Mouse (Mus musculus): ENCODE data around the gene Ggt1. TPM values are rescaled to one million over a fixed set of nuclear protein-coding genes. Genes with fewer than 3 reads are reported as not detected.

Gene Ggt1
- polyA plus RNA-seq, 1 experiment: 0.06 TPM

DNA sequence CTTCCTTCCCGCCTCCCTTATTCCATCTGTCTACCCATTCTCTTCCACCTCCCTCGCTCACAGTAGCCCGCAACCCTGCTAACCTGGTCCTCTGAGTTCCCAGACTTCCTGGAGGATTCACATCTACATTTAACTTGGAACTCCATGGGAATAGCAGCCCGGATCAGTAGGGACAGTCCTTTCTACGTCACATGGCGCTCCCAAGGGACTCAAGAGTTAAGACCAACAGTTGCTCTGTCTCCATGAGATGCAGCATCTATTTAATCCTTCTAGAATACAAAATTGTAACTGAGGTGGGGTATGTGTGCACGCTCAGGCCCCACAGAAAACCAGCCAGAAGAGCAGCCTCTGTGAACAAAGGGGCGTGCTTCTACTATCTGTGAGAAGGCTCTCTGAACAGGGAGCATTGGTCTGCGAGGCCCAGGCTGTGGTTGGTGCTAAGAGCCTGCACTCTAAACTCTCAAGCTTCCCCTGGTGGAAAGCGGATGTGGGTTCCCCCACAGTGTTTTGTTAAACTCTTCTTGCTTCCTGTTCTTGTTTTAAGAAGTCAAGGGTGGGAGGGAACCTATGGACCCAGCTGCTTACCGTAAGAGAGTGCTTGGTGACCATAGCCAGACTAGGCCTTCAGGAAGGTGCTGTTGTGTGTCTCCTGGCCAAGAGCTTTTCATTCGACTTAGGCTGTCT, 29.9 kb downstream of the Ggt1 start:
- Histone ChIP-seq H3K4me3 (no peak overlapping the region), H3K27me3 (ENCODE audit: control insufficient read depth, insufficient read depth, insufficient read length) (no peaks in the 10 kb centered on the region), H3K36me3 (ENCODE audit: control insufficient read depth, insufficient read depth) (no peaks in the 10 kb centered on the region), H3K4me2 (ENCODE audit: low read depth) (no peak overlapping the region), H3K79me2 (ENCODE audit: control insufficient read depth, insufficient read depth) (no peaks in the 10 kb centered on the region), H3ac (ENCODE audit: control insufficient read depth, insufficient read length) (no peak overlapping the region)
- TF ChIP-seq TCF3 (IDR thresholded peaks at IDR 0.05; ENCODE audit: insufficient read length, low read depth) (no peak), CEBPB (IDR thresholded peaks at IDR 0.05; ENCODE audit: insufficient read depth, poor library complexity, severe bottlenecking) (no peak), POLR2A (IDR thresholded peaks at IDR 0.05; ENCODE audit: insufficient read length, low read depth) (no peak), MAX (IDR thresholded peaks at IDR 0.05; ENCODE audit: low read depth) (no peak), REST (IDR thresholded peaks at IDR 0.05; ENCODE audit: insufficient read depth, insufficient read length) (no peak), USF1 (IDR thresholded peaks at IDR 0.05; ENCODE audit: low read depth) (no peak), E2F4 (IDR thresholded peaks at IDR 0.05; ENCODE audit: insufficient read depth) (no peak), POLR2AphosphoS2 (IDR thresholded peaks at IDR 0.05; ENCODE audit: insufficient read length, low read depth) (no peak), TCF12 (IDR thresholded peaks at IDR 0.05; ENCODE audit: insufficient read depth, poor library complexity, severe bottlenecking) (no peak)

DNA sequence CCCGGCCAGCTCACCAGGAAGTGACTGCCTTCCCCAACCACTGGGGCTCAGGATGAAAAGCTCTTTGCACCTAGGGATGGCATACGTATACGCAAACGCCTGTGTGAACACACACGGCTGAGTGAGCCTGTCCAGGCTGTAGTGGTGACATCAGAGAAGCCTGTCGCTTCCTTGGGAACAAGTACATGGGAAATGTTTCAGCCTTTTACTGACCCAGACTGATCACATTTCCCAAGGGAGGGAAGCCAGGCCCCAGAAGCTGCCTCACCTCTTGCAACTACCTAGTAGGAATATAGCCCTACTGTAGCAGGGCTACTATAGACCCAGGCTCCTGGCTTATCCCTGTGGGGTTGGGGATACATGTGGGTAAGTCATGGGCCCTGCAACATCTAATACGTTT, 31.2 kb downstream of the Ggt1 start:
- Histone ChIP-seq H3K36me3 (ENCODE audit: control insufficient read depth, insufficient read depth) (no peaks in the 10 kb centered on the region), H3K79me2 (ENCODE audit: control insufficient read depth, insufficient read depth) (no peaks in the 10 kb centered on the region), H3ac (ENCODE audit: control insufficient read depth, insufficient read length) (no peak overlapping the region), H3K27me3 (ENCODE audit: control insufficient read depth, insufficient read depth, insufficient read length) (no peaks in the 10 kb centered on the region), H3K4me2 (ENCODE audit: low read depth) (no peak overlapping the region), H3K4me3 (no peak overlapping the region)
- TF ChIP-seq MAX (IDR thresholded peaks at IDR 0.05; ENCODE audit: low read depth): no peak
- no peak for TF ChIP-seq CEBPB (IDR thresholded peaks at IDR 0.05; ENCODE audit: insufficient read depth, poor library complexity, severe bottlenecking)
- no peak for TF ChIP-seq TCF12 (IDR thresholded peaks at IDR 0.05; ENCODE audit: insufficient read depth, poor library complexity, severe bottlenecking)
- no peak for TF ChIP-seq REST (IDR thresholded peaks at IDR 0.05; ENCODE audit: insufficient read depth, insufficient read length)
- TF ChIP-seq E2F4 (IDR thresholded peaks at IDR 0.05; ENCODE audit: insufficient read depth): no peak
- no peak for TF ChIP-seq POLR2AphosphoS2 (IDR thresholded peaks at IDR 0.05; ENCODE audit: insufficient read length, low read depth)

DNA sequence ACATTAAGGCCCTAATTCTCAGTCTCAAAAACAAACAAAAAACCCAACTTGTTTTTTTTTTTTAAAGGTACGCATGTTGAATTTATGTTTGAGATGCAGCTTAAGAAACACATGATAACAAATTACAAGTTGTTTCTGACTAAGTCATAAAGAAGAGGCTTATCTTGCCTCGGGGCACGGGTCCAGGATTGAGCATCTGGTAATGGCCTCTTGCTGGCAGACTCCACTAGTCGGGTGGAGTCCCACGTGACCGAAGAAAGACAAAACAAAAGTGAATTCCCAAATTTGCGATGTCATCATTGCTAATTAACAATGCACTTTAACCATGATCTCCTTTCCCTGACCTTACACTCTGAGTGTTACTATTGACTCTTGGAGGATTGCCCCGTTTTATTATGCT, 34.6 kb downstream of the Ggt1 start:
- H3K36me3 ChIP-seq (ENCODE audit: control insufficient read depth, insufficient read depth): no peaks in the 10 kb centered on the region
- H3K27me3 ChIP-seq (ENCODE audit: control insufficient read depth, insufficient read depth, insufficient read length): no peaks in the 10 kb centered on the region
- H3K4me3 ChIP-seq: no peak overlapping the region
- no peak overlapping the region for H3ac ChIP-seq (ENCODE audit: control insufficient read depth, insufficient read length)
- no peak overlapping the region for H3K4me2 ChIP-seq (ENCODE audit: low read depth)
- TF ChIP-seq REST (IDR thresholded peaks at IDR 0.05; ENCODE audit: insufficient read depth, insufficient read length) (no peak), USF1 (IDR thresholded peaks at IDR 0.05; ENCODE audit: low read depth) (peak; percentile 54), E2F4 (IDR thresholded peaks at IDR 0.05; ENCODE audit: insufficient read depth) (no peak), MYOD1 (IDR thresholded peaks at IDR 0.05; ENCODE audit: control insufficient read depth in 1 of 3, insufficient read length in 2 of 3, low read depth in 2 of 3) (no peak)
- no peaks in the 10 kb centered on the region for H3K79me2 ChIP-seq (ENCODE audit: control insufficient read depth, insufficient read depth)

DNA sequence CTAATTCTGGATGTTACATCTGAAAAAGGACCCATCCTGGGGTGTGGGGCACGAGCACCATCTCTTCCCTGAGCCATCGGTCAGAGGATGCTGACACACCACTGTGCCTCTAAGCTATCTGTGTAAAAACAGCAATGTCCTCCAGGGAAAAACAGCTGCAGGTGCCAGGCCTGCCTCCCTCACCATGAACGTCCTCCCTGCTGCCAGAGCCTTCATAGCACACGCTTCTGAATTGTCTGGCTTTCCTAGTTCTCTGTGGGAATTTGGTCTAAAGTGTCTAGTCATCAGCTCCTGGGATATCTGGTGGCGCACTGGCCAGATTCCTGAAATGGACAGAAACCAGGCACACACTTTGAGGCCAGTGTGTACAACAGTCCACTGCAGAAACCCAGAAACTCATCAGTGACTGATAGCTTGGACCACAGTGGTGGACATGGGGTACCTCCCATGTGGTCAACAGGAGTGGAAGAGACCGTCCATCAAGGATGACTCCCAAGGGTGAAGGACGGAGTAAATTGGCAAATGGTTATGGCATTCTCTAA, 38.9 kb downstream of the Ggt1 start:
- Histone ChIP-seq H3K4me3 (no peak overlapping the region), H3K79me2 (ENCODE audit: control insufficient read depth, insufficient read depth) (no peaks in the 10 kb centered on the region), H3K36me3 (ENCODE audit: control insufficient read depth, insufficient read depth) (no peaks in the 10 kb centered on the region), H3K27me3 (ENCODE audit: control insufficient read depth, insufficient read depth, insufficient read length) (peaks cover 16% of the 10 kb centered on the region), H3ac (ENCODE audit: control insufficient read depth, insufficient read length) (no peak overlapping the region), H3K4me2 (ENCODE audit: low read depth) (no peak overlapping the region)
- TF ChIP-seq USF1 (IDR thresholded peaks at IDR 0.05; ENCODE audit: low read depth) (no peak), REST (IDR thresholded peaks at IDR 0.05; ENCODE audit: insufficient read depth, insufficient read length) (no peak), MYOG (IDR thresholded peaks at IDR 0.05; ENCODE audit: control insufficient read depth in 1 of 3, insufficient read depth in 1 of 3, insufficient read length in 2 of 3, low read depth in 2 of 3) (no peak), POLR2AphosphoS2 (IDR thresholded peaks at IDR 0.05; ENCODE audit: insufficient read length, low read depth) (no peak), MYOD1 (IDR thresholded peaks at IDR 0.05; ENCODE audit: control insufficient read depth in 1 of 3, insufficient read length in 2 of 3, low read depth in 2 of 3) (no peak), E2F4 (IDR thresholded peaks at IDR 0.05; ENCODE audit: insufficient read depth) (no peak), POLR2A (IDR thresholded peaks at IDR 0.05; ENCODE audit: insufficient read length, low read depth) (no peak)

DNA sequence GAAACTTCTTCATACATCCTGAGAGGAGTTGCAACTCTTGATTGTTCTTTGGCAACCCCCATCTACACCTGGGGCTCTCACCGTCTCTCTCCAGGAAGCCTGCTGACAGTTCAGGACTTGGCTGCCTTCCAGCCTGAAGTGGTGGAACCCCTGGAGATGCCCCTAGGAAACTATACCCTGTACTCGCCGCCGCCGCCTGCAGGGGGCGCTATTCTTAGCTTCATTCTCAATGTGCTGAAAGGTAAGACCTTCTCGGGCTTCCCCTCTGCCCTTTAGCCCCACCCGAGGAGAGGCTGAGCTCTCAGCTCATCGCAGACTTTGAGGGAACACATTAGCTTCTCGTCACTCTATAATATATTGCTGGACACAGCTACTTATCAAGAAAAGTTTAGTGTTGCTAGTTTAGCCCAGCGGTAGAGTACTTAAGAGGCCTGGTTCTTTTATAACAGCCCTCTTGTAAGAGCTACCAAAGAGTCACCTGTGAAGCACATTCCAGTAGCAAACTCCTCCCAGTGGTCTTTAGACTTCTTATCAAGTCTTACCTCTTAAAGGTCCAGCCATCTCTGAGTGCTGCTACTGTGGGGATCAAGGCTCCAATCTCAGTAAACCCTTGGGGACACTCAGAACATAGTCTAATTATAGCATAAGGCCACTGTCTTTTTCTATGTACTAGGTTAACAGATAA, 43.9 kb downstream of the Ggt1 start:
- Histone ChIP-seq H3K36me3 (ENCODE audit: control insufficient read depth, insufficient read depth) (no peaks in the 10 kb centered on the region), H3K79me2 (ENCODE audit: control insufficient read depth, insufficient read depth) (no peaks in the 10 kb centered on the region), H3K27me3 (ENCODE audit: control insufficient read depth, insufficient read depth, insufficient read length) (peaks cover 16% of the 10 kb centered on the region), H3K4me3 (no peak overlapping the region), H3ac (ENCODE audit: control insufficient read depth, insufficient read length) (no peak overlapping the region), H3K4me2 (ENCODE audit: low read depth) (no peak overlapping the region)
- no peak for TF ChIP-seq POLR2AphosphoS2 (IDR thresholded peaks at IDR 0.05; ENCODE audit: insufficient read length, low read depth)
- no peak for TF ChIP-seq SRF (IDR thresholded peaks at IDR 0.05; ENCODE audit: control insufficient read depth, insufficient read length, low read depth)
- no peak for TF ChIP-seq TCF3 (IDR thresholded peaks at IDR 0.05; ENCODE audit: insufficient read length, low read depth)
- no peak for TF ChIP-seq MYOD1 (IDR thresholded peaks at IDR 0.05; ENCODE audit: control insufficient read depth in 1 of 3, insufficient read length in 2 of 3, low read depth in 2 of 3)
- no peak for TF ChIP-seq MAX (IDR thresholded peaks at IDR 0.05; ENCODE audit: low read depth)
- no peak for TF ChIP-seq USF1 (IDR thresholded peaks at IDR 0.05; ENCODE audit: low read depth)
- TF ChIP-seq E2F4 (IDR thresholded peaks at IDR 0.05; ENCODE audit: insufficient read depth): no peak
